Mouse (Mus musculus) bone marrow macrophage, adult 2 months (primary cell): ENCODE results near the gene Chchd5. TPM values are rescaled to one million over a fixed set of nuclear protein-coding genes. Genes with fewer than 3 reads are reported as not detected.

ENCODE experiments used
- H3K27ac ChIP-seq: 2 replicates; pipeline ENCODE4 v1.5.1; 2012; ENCODE audit warnings: low read depth, low read length; ENCODE audit not compliant: insufficient read depth
- H3K4me1 ChIP-seq: 2 replicates; pipeline ENCODE4 v1.6.1; 2012; ENCODE audit warnings: low read length; ENCODE audit not compliant: control insufficient read depth, insufficient read depth
- H3K4me3 ChIP-seq: 2 replicates; pipeline ENCODE4 v1.5.1; 2012; ENCODE audit warnings: mild to moderate bottlenecking, low read length, moderate library complexity; ENCODE audit not compliant: insufficient read depth
- CTCF ChIP-seq: IDR thresholded peaks from 2 replicates; pipeline ENCODE4 v1.5.1; 2012; ENCODE audit warnings: low read depth, mild to moderate bottlenecking, low read length, moderate library complexity
- POLR2A ChIP-seq: IDR thresholded peaks from 2 replicates; pipeline ENCODE4 v1.6.1; 2012; ENCODE audit warnings: mild to moderate bottlenecking, low read depth, low read length, borderline replicate concordance
- polyA plus RNA-seq: library from polyadenylated mRNA; stranded (reverse); fragments of >200 nt; gene quantifications from 2 replicates; pipeline ENCODE4 v1.2.4, GENCODE M21; 2012; ENCODE audit not compliant: missing spikeins, insufficient read depth, insufficient read length

Gene Chchd5
- polyA plus RNA-seq, 1 experiment = 15.3 TPM

DNA sequence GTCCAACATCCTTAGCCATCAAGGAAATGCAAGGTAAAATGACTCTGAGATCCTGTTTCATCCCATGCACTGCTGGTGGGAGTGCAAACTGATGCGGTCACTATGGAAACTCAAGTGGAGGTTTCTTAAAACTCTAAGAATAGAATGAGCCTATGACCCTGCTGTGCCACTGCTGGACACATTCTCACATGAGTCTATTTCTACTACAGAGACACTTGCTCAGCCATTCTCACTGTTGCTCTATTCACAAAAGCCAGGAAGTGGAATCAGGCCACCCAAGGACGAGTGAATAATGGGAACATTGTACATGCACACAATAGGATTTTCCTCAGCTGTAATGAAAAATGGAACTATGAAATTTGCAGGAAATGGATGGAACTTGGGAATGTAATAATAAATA lies 19.3 kb downstream of the Chchd5 start:
- Histone ChIP-seq H3K4me3 (no peak overlapping the region), H3K27ac (no peak overlapping the region), H3K4me1 (peaks cover 3% of the 10 kb centered on the region; the same call in 1 of the 2 replicates)
- TF ChIP-seq CTCF (no peak), POLR2A (no peak)

DNA sequence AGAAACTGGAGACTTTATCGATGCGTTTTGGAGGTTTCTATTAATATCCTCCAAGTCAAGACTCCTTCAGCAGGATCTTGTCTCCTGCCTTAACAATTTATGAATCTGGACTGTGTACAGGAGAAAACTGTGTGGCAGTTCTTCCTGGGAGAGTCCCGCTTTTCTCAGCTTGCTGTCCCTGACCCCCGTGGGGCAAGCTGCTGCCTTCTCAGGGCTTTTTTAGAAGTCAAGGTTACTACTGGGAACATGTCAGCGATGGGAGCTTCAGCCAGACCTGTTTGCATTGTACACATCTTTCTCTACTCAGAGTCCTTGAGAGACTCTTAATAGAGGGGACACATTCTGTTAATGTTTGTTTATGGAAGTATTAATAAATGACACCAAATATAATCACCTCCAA lies 20.9 kb downstream of the Chchd5 start:
- Histone ChIP-seq H3K4me1 (no peaks in the 10 kb centered on the region), H3K4me3 (no peak overlapping the region), H3K27ac (no peak overlapping the region)
- no peak for TF ChIP-seq CTCF
- TF ChIP-seq POLR2A = no peak

DNA sequence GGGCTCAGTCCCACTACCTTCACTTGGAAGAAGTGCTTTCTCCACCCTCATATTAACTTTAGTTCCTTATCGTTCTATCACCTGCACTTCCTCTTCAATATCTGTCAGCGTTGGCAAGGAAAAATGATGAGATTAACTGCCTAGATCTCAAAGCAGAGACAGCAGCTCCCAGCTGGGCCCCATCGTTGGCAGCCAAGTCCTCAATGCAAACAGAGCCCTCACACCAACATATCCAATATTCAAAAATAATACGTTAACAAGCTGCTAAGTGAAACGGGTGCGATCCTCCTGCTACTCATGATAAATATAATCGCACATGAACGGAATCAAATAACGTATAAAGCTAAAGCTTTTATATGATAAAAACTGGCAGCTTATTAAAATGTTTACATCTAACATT lies 21.6 kb downstream of the Chchd5 start:
- H3K4me3 ChIP-seq = no peak overlapping the region
- TF ChIP-seq POLR2A (no peak), CTCF (no peak)
- H3K27ac ChIP-seq = no peak overlapping the region
- H3K4me1 ChIP-seq = no peaks in the 10 kb centered on the region

DNA sequence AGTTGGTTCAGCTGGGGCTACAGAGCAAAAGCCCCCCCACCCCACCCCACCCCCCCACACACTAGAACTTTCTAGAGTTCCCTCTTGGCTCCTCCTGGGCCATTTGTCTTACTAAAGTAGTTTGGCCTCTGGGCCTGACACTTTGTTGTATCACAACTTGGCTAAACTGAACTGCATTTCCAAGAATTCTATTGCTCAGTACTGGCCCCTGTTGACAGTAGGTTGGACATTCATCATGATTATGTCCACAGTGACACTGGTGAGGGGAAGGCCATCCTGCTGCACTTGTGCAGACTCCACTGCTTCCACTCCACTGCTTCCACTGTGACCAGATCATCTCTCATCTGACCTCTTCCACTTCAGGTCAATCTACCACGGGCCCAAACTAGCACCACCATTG lies 23.3 kb downstream of the Chchd5 start:
- TF ChIP-seq POLR2A = no peak
- no peak for TF ChIP-seq CTCF
- no peak overlapping the region for H3K4me3 ChIP-seq
- H3K27ac ChIP-seq = no peak overlapping the region
- peaks cover 7% of the 10 kb centered on the region for H3K4me1 ChIP-seq

DNA sequence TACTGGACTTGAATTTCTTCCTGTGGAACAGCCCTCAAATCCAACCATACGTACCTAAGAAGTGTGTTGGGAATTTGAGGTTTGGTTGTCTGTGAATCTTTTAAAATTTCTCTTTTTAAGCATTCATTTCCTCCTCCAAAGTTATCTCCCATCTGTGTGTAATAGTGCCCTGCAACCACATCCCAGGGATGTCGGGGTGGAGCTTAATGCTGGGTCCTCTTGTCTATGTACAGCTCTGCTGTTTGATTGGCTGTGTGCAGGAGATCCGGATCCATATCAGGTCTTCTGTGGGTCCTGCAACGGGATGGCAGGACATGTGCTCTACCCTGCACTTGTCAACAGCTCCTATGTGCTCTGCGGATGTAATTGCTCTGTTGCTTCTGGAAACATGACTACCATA lies 35.3 kb downstream of the Chchd5 start:
- Histone ChIP-seq H3K4me1 (peaks cover 7% of the 10 kb centered on the region; the same call in 1 of the 2 replicates), H3K27ac (no peak overlapping the region), H3K4me3 (no peak overlapping the region)
- TF ChIP-seq POLR2A (no peak), CTCF (no peak)

DNA sequence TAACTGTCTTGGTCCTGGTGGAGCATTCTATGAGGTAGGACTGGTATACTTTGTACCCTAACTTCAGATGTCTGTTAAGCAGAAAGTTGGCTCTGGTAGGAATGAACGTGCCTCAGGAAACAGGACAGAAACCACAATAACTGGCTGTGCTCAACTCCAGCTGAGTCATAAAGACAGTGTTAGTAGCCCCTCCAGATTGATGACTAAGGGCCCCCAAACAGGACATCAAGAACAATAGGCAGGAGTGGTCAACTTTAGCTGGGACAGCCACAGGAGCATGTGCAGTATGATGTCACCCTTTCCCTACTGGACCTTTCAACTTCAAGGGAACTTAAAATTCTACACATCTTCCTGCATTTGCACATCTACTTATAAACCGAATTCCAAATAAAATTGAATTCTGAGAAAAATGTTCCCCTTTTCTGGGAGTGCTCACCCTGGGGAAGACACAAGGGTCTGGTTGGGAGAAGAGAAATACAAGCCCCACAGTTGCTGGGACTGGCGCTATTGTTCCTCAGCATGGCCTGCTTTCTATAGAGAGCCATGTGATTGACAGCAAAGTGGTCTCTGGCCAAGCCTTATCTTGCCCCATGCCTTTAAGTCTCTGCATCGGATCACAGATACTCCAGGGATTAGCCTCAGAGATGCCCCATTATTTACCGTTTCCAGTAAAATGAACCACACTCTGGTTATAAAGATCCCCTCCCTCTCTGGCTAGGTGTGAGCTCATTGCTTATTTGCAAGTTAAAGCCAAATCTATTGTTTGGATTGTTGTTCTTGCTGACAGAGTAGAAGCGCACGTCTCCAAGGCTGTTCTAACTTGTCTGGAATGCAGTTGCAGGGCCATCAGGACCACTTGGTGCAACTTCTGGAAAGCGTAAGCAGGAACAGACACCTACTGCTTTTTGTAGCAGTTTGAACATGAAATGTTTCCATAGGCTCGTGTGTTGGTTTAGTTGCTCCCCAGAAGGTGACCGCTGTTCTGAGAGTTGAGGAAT lies 37.3 kb downstream of the Chchd5 start:
- no peak for TF ChIP-seq CTCF
- TF ChIP-seq POLR2A = no peak
- Histone ChIP-seq H3K4me3 (no peak overlapping the region), H3K4me1 (peaks cover 7% of the 10 kb centered on the region; the same call in 1 of the 2 replicates), H3K27ac (no peak overlapping the region)

DNA sequence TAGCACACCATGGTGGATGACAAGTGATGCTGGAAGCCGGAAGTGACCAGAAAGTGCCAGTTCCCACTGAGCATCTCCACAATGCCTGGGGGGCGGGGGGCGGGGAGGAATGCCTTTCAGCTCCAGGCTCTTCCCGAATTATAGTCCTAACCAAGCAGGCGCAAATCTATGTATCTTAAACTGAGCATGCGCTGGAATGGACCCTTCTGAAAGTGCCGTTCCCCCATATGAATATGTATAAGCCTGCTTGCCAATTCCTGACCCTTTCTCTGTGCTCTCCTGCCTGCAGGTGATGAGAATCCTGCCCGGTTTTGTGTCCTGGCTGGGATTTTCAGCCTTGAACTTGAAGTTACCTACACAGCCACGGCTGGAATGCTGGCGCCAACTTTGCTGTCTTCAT lies 43.9 kb downstream of the Chchd5 start:
- TF ChIP-seq POLR2A (no peak), CTCF (no peak)
- Histone ChIP-seq H3K4me3 (no peak overlapping the region), H3K4me1 (peaks cover 15% of the 10 kb centered on the region), H3K27ac (no peak overlapping the region)

DNA sequence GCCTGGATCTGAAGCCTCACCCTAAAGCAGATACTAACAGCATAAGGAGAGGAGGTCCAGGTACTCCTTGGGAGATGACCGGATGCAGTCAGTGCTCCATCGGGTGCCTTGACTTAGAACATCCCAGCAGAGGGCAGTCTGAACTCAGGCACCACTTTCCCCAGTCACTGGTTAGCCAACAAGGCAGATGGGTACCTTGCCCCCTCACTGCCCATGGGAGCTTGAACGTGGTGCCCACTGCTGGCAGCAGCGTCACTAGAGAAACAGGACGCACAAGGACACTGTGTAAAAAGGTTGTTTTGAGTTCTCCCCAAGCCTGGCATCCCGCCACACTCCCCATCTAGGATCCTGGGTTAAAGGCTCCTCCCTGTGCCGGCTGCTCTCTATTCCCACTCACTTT lies 45.0 kb downstream of the Chchd5 start:
- Histone ChIP-seq H3K4me1 (peaks cover 17% of the 10 kb centered on the region), H3K27ac (no peak overlapping the region), H3K4me3 (no peak overlapping the region)
- no peak for TF ChIP-seq POLR2A
- peak; percentile 51; the same call in 1 of the 2 replicates for TF ChIP-seq CTCF

DNA sequence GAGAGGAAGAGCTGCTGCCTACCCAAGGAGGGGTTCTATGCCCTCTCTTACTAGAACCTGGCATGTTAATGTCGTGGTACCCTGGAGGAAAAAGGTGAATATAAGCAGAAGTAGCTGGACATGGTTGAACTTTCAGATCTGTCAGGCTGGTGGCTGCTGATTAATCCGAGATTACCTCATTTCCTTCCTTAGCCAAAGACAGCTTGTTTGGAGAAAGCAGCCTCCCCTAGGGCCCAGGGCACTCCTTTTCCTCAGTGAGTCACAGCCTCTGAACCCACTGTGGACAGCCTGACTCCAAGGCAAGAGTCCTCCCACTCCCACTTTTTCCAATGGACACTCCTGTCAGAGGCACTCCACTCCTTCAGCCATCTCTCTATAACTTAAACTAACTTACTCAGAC lies 46.1 kb downstream of the Chchd5 start:
- H3K4me3 ChIP-seq = no peak overlapping the region
- H3K27ac ChIP-seq = peak overlapping the region; percentile 47; the same call in 1 of the 2 replicates
- peaks cover 24% of the 10 kb centered on the region for H3K4me1 ChIP-seq
- TF ChIP-seq CTCF (no peak), POLR2A (no peak)

DNA sequence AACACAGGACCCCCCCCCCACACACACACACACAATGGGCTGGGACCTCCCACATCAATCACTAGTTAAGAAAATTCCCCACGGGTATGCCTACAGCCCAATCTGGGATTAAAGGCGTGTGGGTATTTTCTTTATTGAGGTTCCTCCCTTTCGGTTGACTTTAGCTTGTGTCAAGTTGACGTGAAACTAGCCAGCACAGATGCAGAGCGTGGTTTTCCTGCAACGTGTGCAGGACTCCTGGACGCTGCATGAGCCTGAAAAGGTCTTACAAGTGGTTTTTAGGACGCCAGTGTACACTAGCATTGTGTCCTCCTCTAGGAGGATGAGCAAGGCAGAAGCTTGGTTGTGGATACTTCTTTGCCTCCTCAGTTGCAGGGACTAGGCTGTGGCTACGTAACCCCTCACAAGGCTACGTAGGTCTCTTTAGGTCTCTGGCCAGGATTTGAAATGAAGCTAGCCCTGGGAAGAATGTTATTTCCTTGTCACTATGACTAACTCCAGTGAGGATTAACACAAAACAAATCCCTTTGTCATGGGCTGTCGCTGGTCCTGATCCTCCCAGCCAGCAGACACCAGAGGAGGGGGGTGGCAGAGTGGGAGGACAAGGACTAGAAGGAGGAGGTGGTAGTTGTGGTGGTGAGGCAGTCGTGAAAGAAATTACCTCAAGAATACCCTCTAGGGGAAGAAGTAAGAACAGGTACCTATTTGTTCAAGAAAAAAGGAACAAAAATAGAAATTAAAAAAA lies 47.3 kb downstream of the Chchd5 start:
- H3K4me1 ChIP-seq = peaks cover 27% of the 10 kb centered on the region
- no peak overlapping the region for H3K27ac ChIP-seq
- H3K4me3 ChIP-seq = no peak overlapping the region
- TF ChIP-seq POLR2A = no peak

DNA sequence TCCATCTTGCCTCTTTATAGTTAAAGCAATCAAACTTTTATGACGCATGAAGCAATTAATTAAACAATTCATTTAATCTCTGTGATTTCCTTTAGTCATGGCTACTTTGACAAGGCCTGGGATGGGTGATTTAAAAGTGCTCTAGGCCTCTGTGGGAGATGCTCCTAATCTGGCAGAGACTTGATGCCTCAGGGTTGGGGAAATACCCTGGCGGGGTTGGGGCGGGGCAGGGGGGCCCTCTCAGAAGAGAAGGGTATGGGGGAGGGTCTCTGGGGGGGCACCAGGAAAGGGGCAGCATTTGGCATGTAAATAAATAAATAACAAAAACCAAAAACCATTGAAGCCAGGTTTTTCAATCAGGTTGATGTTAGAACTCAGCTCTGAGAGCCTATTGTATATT lies 48.2 kb downstream of the Chchd5 start:
- no peak overlapping the region for H3K4me3 ChIP-seq

More for the DNA sequence above, 48.2 kb downstream of the Chchd5 start:
- no peak for TF ChIP-seq CTCF
- no peak for TF ChIP-seq POLR2A
- Histone ChIP-seq H3K27ac (no peak overlapping the region), H3K4me1 (peaks cover 30% of the 10 kb centered on the region)
